Mouse (Mus musculus): ENCODE data around the gene Vstm4. TPM values are rescaled to one million over a fixed set of nuclear protein-coding genes. Genes with fewer than 3 reads are reported as not detected.

The Vstm4 gene
- total and polyA plus RNA-seq, 2 experiments = 0.81 to 0.92 TPM

GRCm38 (mm10) chr14:32986659-32987058 lies 130.1 kb downstream of the Vstm4 start:
- no peak overlapping the region for H3K4me3 ChIP-seq (ENCODE audit: insufficient read depth, low read depth, low read length)
- no peaks in the 10 kb centered on the region for H3K36me3 ChIP-seq (ENCODE audit: control insufficient read depth, insufficient read depth, low read length)
- TF ChIP-seq POLR2A (IDR thresholded peaks at IDR 0.05; ENCODE audit: extremely low read depth, insufficient read depth, low read length) (no peak), CTCF (IDR thresholded peaks at IDR 0.05; ENCODE audit: low read depth, low read length) (no peak)
- WGBS = 84% methylated on average over 4 of the region's 4 CpGs
- no peaks in the 10 kb centered on the region for H3K79me2 ChIP-seq (ENCODE audit: control insufficient read depth, insufficient read depth, low read length)
- H3K27ac ChIP-seq (replicated peaks; ENCODE audit: insufficient read depth, low read depth, low read length) = no peak overlapping the region
- no peak overlapping the region for H3K9ac ChIP-seq (ENCODE audit: low read depth, low read length)
- H3K4me1 ChIP-seq (ENCODE audit: control insufficient read depth, insufficient read depth, low read length) = no peaks in the 10 kb centered on the region
- no peak for DNase-seq (ENCODE audit: extremely low read depth, low read depth, low spot score)
- no peaks in the 10 kb centered on the region for H3K27me3 ChIP-seq (ENCODE audit: control insufficient read depth, insufficient read depth, low read length)

Other genes with a start within 250 kb of the Vstm4 start
- 0.09 TPM in 1 of 2 replicates, not detected in the other for gene 3425401B19Rik, start 171.5 kb upstream of the Vstm4 start, total RNA-seq (2014; rRNA removed)
- not detected in 2 replicates for gene 3425401B19Rik, start 171.5 kb upstream of the Vstm4 start, polyA plus RNA-seq (2012; rRNA removed)
- 1.4 and 2.0 TPM in 2 replicates for gene Tmem273, start 70.8 kb upstream of the Vstm4 start, total RNA-seq (2014; rRNA removed)
- 0.52 and 1.3 TPM in 2 replicates for gene Tmem273, start 70.8 kb upstream of the Vstm4 start, polyA plus RNA-seq (2012; rRNA removed)
- 0.09 and 0.13 TPM in 2 replicates for gene Fam170b, start 22.8 kb upstream of the Vstm4 start, total RNA-seq (2014; rRNA removed)
- gene Fam170b, start 22.8 kb upstream of the Vstm4 start, polyA plus RNA-seq (2012; rRNA removed) = 0.05 TPM in 1 of 2 replicates, not detected in the other
- gene Lrrc18, start 134.6 kb downstream of the Vstm4 start, total RNA-seq (2014; rRNA removed) = 0.20 and 0.28 TPM in 2 replicates
- gene Lrrc18, start 134.6 kb downstream of the Vstm4 start, polyA plus RNA-seq (2012; rRNA removed) = 0.07 and 0.14 TPM in 2 replicates